Mouse (Mus musculus): ENCODE results near the gene Gm49336. TPM values are rescaled to one million over a fixed set of nuclear protein-coding genes. Genes with fewer than 3 reads are reported as not detected.

The Gm49336 gene
- polyA plus RNA-seq, 1 experiment from 2014 or later, result 58.0 TPM

GRCm38 (mm10) chr14:60252004-60253000, 995 bp upstream of the Gm49336 start:
- Histone ChIP-seq H3K27me3 (ENCODE audit: control insufficient read depth, insufficient read depth, low read depth, low read length) (no peaks in the 10 kb centered on the region), H3K27ac (ENCODE audit: low read length) (peak overlapping the region; percentile 90), H3K4me2 (ENCODE audit: low read length) (peak overlapping the region; percentile 76), H3K9ac (ENCODE audit: low read depth, low read length) (peak overlapping the region; percentile 84), H3K4me3 (ENCODE audit: low read depth, low read length) (peak overlapping the region; percentile 56), H3K4me1 (ENCODE audit: control insufficient read depth, insufficient read depth, low read length) (peaks cover 22% of the 10 kb centered on the region), H3K36me3 (ENCODE audit: control insufficient read depth, insufficient read depth, low read length) (no peaks in the 10 kb centered on the region), H3K9me3 (replicated peaks; ENCODE audit: control insufficient read depth, low read length, poor library complexity, severe bottlenecking) (no peaks in the 10 kb centered on the region)
- peak; percentile 47 for ATAC-seq
- 14% methylated on average over 15 of the region's 15 CpGs for WGBS

GRCm38 (mm10) chr14:60250879-60251278, 428 bp downstream of the Gm49336 start:
- Histone ChIP-seq H3K4me3 (ENCODE audit: low read depth, low read length) (peak overlapping the region; percentile 56), H3K4me2 (ENCODE audit: low read length) (peak overlapping the region; percentile 80), H3K27ac (ENCODE audit: low read length) (peak overlapping the region; percentile 90), H3K27me3 (ENCODE audit: control insufficient read depth, insufficient read depth, low read depth, low read length) (no peaks in the 10 kb centered on the region), H3K36me3 (ENCODE audit: control insufficient read depth, insufficient read depth, low read length) (no peaks in the 10 kb centered on the region), H3K4me1 (ENCODE audit: control insufficient read depth, insufficient read depth, low read length) (peaks cover 22% of the 10 kb centered on the region), H3K9ac (ENCODE audit: low read depth, low read length) (peak overlapping the region; percentile 77), H3K9me3 (replicated peaks; ENCODE audit: control insufficient read depth, low read length, poor library complexity, severe bottlenecking) (no peaks in the 10 kb centered on the region)
- WGBS, result under 1% methylated on average over 38 of the region's 39 CpGs
- ATAC-seq, result peak; percentile 69; the same call in 1 of the 2 replicates

GRCm38 (mm10) chr14:60250366-60250765, 941 bp downstream of the Gm49336 start:
- H3K4me1 ChIP-seq (ENCODE audit: control insufficient read depth, insufficient read depth, low read length), result peaks cover 22% of the 10 kb centered on the region
- H3K27me3 ChIP-seq (ENCODE audit: control insufficient read depth, insufficient read depth, low read depth, low read length), result no peaks in the 10 kb centered on the region
- no peaks in the 10 kb centered on the region for H3K9me3 ChIP-seq (replicated peaks; ENCODE audit: control insufficient read depth, low read length, poor library complexity, severe bottlenecking)
- H3K4me3 ChIP-seq (ENCODE audit: low read depth, low read length), result peak overlapping the region; percentile 56
- H3K4me2 ChIP-seq (ENCODE audit: low read length), result peak overlapping the region; percentile 80
- ATAC-seq, result no peak
- no peaks in the 10 kb centered on the region for H3K36me3 ChIP-seq (ENCODE audit: control insufficient read depth, insufficient read depth, low read length)
- H3K9ac ChIP-seq (ENCODE audit: low read depth, low read length), result peak overlapping the region; percentile 77
- WGBS, result 18% methylated on average over 8 of the region's 8 CpGs
- no peak overlapping the region for H3K27ac ChIP-seq (ENCODE audit: low read length)

GRCm38 (mm10) chr14:60238551-60238950, 12.8 kb downstream of the Gm49336 start:
- Histone ChIP-seq H3K4me2 (ENCODE audit: low read length) (no peak overlapping the region), H3K9me3 (replicated peaks; ENCODE audit: control insufficient read depth, low read length, poor library complexity, severe bottlenecking) (no peaks in the 10 kb centered on the region), H3K9ac (ENCODE audit: low read depth, low read length) (no peak overlapping the region), H3K4me3 (ENCODE audit: low read depth, low read length) (no peak overlapping the region), H3K4me1 (ENCODE audit: control insufficient read depth, insufficient read depth, low read length) (no peaks in the 10 kb centered on the region), H3K27me3 (ENCODE audit: control insufficient read depth, insufficient read depth, low read depth, low read length) (no peaks in the 10 kb centered on the region), H3K36me3 (ENCODE audit: control insufficient read depth, insufficient read depth, low read length) (peaks cover 25% of the 10 kb centered on the region), H3K27ac (ENCODE audit: low read length) (no peak overlapping the region)
- no peak for ATAC-seq
- WGBS, result 92% methylated on average over 3 of the region's 3 CpGs

- Histone ChIP-seq H3K4me3 (ENCODE audit: low read depth, low read length) (no peak overlapping the region), H3K4me1 (ENCODE audit: control insufficient read depth, insufficient read depth, low read length) (no peaks in the 10 kb centered on the region), H3K27me3 (ENCODE audit: control insufficient read depth, insufficient read depth, low read depth, low read length) (no peaks in the 10 kb centered on the region), H3K36me3 (ENCODE audit: control insufficient read depth, insufficient read depth, low read length) (peaks cover 19% of the 10 kb centered on the region), H3K9me3 (replicated peaks; ENCODE audit: control insufficient read depth, low read length, poor library complexity, severe bottlenecking) (no peaks in the 10 kb centered on the region), H3K27ac (ENCODE audit: low read length) (no peak overlapping the region), H3K9ac (ENCODE audit: low read depth, low read length) (no peak overlapping the region), H3K4me2 (ENCODE audit: low read length) (no peak overlapping the region)
- ATAC-seq, result no peak
- WGBS, result 91% methylated on average over 10 of the region's 10 CpGs
These were observed 31.4 kb downstream of the Gm49336 start for GRCm38 (mm10) chr14:60219886-60220285.

- H3K27me3 ChIP-seq (ENCODE audit: control insufficient read depth, insufficient read depth, low read depth, low read length), result no peaks in the 10 kb centered on the region
- peaks cover 16% of the 10 kb centered on the region for H3K36me3 ChIP-seq (ENCODE audit: control insufficient read depth, insufficient read depth, low read length)
- ATAC-seq, result no peak
- no peaks in the 10 kb centered on the region for H3K4me1 ChIP-seq (ENCODE audit: control insufficient read depth, insufficient read depth, low read length)
- H3K4me2 ChIP-seq (ENCODE audit: low read length), result no peak overlapping the region
- H3K27ac ChIP-seq (ENCODE audit: low read length), result no peak overlapping the region
- no peak overlapping the region for H3K4me3 ChIP-seq (ENCODE audit: low read depth, low read length)
- no peak overlapping the region for H3K9ac ChIP-seq (ENCODE audit: low read depth, low read length)
- 97% methylated on average over 4 of the region's 4 CpGs for WGBS
- no peaks in the 10 kb centered on the region for H3K9me3 ChIP-seq (replicated peaks; ENCODE audit: control insufficient read depth, low read length, poor library complexity, severe bottlenecking)
These were observed 33.7 kb downstream of the Gm49336 start for GRCm38 (mm10) chr14:60217616-60218015.

GRCm38 (mm10) chr14:60216125-60216524, 35.2 kb downstream of the Gm49336 start:
- no peak overlapping the region for H3K9ac ChIP-seq (ENCODE audit: low read depth, low read length)
- ATAC-seq, result no peak
- no peak overlapping the region for H3K27ac ChIP-seq (ENCODE audit: low read length)
- H3K36me3 ChIP-seq (ENCODE audit: control insufficient read depth, insufficient read depth, low read length), result peaks cover 16% of the 10 kb centered on the region
- H3K27me3 ChIP-seq (ENCODE audit: control insufficient read depth, insufficient read depth, low read depth, low read length), result no peaks in the 10 kb centered on the region
- 95% methylated on average over 1 of the region's 1 CpGs for whole genome bisulfite sequencing
- H3K9me3 ChIP-seq (replicated peaks; ENCODE audit: control insufficient read depth, low read length, poor library complexity, severe bottlenecking), result no peaks in the 10 kb centered on the region
- H3K4me1 ChIP-seq (ENCODE audit: control insufficient read depth, insufficient read depth, low read length), result no peaks in the 10 kb centered on the region
- H3K4me2 ChIP-seq (ENCODE audit: low read length), result no peak overlapping the region
- no peak overlapping the region for H3K4me3 ChIP-seq (ENCODE audit: low read depth, low read length)

GRCm38 (mm10) chr14:60215000-60215399, 36.3 kb downstream of the Gm49336 start:
- no peak overlapping the region for H3K4me3 ChIP-seq (ENCODE audit: low read depth, low read length)
- no peak overlapping the region for H3K27ac ChIP-seq (ENCODE audit: low read length)
- no peak overlapping the region for H3K4me2 ChIP-seq (ENCODE audit: low read length)
- no peaks in the 10 kb centered on the region for H3K9me3 ChIP-seq (replicated peaks; ENCODE audit: control insufficient read depth, low read length, poor library complexity, severe bottlenecking)
- H3K9ac ChIP-seq (ENCODE audit: low read depth, low read length), result no peak overlapping the region
- peaks cover 14% of the 10 kb centered on the region for H3K36me3 ChIP-seq (ENCODE audit: control insufficient read depth, insufficient read depth, low read length)
- no peaks in the 10 kb centered on the region for H3K4me1 ChIP-seq (ENCODE audit: control insufficient read depth, insufficient read depth, low read length)
- 96% methylated on average over 3 of the region's 3 CpGs for WGBS
- no peaks in the 10 kb centered on the region for H3K27me3 ChIP-seq (ENCODE audit: control insufficient read depth, insufficient read depth, low read depth, low read length)
- no peak for ATAC-seq

GRCm38 (mm10) chr14:60214040-60214439, 37.3 kb downstream of the Gm49336 start:
- no peak for ATAC-seq
- peaks cover 11% of the 10 kb centered on the region for H3K36me3 ChIP-seq (ENCODE audit: control insufficient read depth, insufficient read depth, low read length)
- no peak overlapping the region for H3K27ac ChIP-seq (ENCODE audit: low read length)
- WGBS, result 75% methylated on average over 1 of the region's 1 CpGs
- no peaks in the 10 kb centered on the region for H3K27me3 ChIP-seq (ENCODE audit: control insufficient read depth, insufficient read depth, low read depth, low read length)
- H3K4me1 ChIP-seq (ENCODE audit: control insufficient read depth, insufficient read depth, low read length), result no peaks in the 10 kb centered on the region
- H3K4me2 ChIP-seq (ENCODE audit: low read length), result no peak overlapping the region
- H3K4me3 ChIP-seq (ENCODE audit: low read depth, low read length), result no peak overlapping the region
- H3K9me3 ChIP-seq (replicated peaks; ENCODE audit: control insufficient read depth, low read length, poor library complexity, severe bottlenecking), result no peaks in the 10 kb centered on the region
- H3K9ac ChIP-seq (ENCODE audit: low read depth, low read length), result no peak overlapping the region
